Mouse (Mus musculus) limb, embryonic 10.5 days (tissue): Measurements from ENCODE around the gene Htra2. TPM values are rescaled to one million over a fixed set of nuclear protein-coding genes. Genes with fewer than 3 reads are reported as not detected.
A peak's percentile ranks its signal among the peaks of the same experiment; 100 is the strongest.

Experiments used
- DNase-seq: peaks from one replicate; pipeline ENCODE4 v3.0.0-alpha.2; 2017; ENCODE audit warnings: low spot score
- H3K27ac ChIP-seq: fragments of 300-500 bp; sonication (generic); 2 replicates; pipeline ENCODE4 v1.5.1; 2016; ENCODE audit warnings: mild to moderate bottlenecking
- H3K27me3 ChIP-seq: fragments of 300-500 bp; sonication (generic); 2 replicates; pipeline ENCODE4 v1.6.1; 2016; ENCODE audit warnings: low read depth, mild to moderate bottlenecking; ENCODE audit not compliant: poor library complexity, severe bottlenecking
- H3K36me3 ChIP-seq: fragments of 300-500 bp; sonication (generic); 2 replicates; pipeline ENCODE4 v1.6.1; 2016; ENCODE audit warnings: mild to moderate bottlenecking, moderate library complexity
- H3K4me1 ChIP-seq: fragments of 300-500 bp; sonication (generic); 2 replicates; pipeline ENCODE4 v1.6.1; 2016
- H3K4me3 ChIP-seq: fragments of 300-500 bp; sonication (generic); 2 replicates; pipeline ENCODE4 v1.5.1; 2016; ENCODE audit warnings: mild to moderate bottlenecking, moderate library complexity
- H3K9me3 ChIP-seq: fragments of 300-500 bp; sonication (generic); replicated peaks from 2 replicates; pipeline ENCODE4 v1.6.1; 2016; ENCODE audit warnings: mild to moderate bottlenecking
- WGBS: fragments of 180-500 bp; shearing (Covaris S2); methylation state at CpG from one replicate; pipeline ENCODE4 v1.1.7; 2016; 5-methylcytosine and 5-hydroxymethylcytosine counted together
- polyA plus RNA-seq: library from polyadenylated mRNA; unstranded; fragments of >200 nt; fragmentation: Nextera tagmentation; extraction: Ambion mirVana; gene quantifications from 2 replicates; pipeline ENCODE4 v1.2.1, GENCODE M21; 2016

Htra2 gene
- 76.2 and 82.6 TPM in 2 replicates for polyA plus RNA-seq

GRCm38 (mm10) chr6:83054871-83055431 lies at the start of gene Htra2:
Gene Htra2 (minus strand): TSS chr6:83055273.
- Histone ChIP-seq H3K27me3 (peaks cover 17% of the 10 kb centered on the region), H3K4me1 (peaks cover 29% of the 10 kb centered on the region), H3K4me3 (peak within 1 kb of the TSS; percentile 99), H3K36me3 (peaks cover 52% of the 10 kb centered on the region), H3K27ac (peak within 1 kb of the TSS; percentile 93), H3K9me3 (no peaks in the 10 kb centered on the region)
- under 1% methylated on average over 50 of the region's 50 CpGs for WGBS
- DNase-seq: no peak

DNA sequence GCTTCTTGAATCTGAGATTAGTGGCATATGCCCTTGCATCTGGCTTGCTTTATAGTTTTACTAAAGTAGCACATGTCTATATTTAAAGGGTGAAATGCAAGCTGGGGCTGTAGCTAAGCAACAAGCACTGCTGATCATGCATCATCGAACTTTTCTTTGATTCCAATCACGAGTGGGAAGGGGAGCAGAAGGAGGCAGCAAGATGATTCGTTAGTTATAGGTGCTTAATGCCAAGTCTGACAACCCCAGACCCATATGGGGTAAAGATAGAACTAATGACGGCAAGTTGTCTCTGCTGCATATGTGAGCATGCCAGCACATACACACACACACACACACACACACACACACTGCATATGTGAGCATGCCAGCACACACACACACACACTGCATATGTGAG lies 49.1 kb upstream of the Htra2 start:
- H3K4me3 ChIP-seq: no peak overlapping the region
- H3K27ac ChIP-seq: no peak overlapping the region
- H3K4me1 ChIP-seq: peaks cover 41% of the 10 kb centered on the region
- H3K27me3 ChIP-seq: peaks cover 11% of the 10 kb centered on the region
- no peaks in the 10 kb centered on the region for H3K9me3 ChIP-seq
- DNase-seq: no peak
- peaks cover 7% of the 10 kb centered on the region; the same call in 1 of the 2 replicates for H3K36me3 ChIP-seq
- WGBS: 88% methylated on average over 4 of the region's 4 CpGs

DNA sequence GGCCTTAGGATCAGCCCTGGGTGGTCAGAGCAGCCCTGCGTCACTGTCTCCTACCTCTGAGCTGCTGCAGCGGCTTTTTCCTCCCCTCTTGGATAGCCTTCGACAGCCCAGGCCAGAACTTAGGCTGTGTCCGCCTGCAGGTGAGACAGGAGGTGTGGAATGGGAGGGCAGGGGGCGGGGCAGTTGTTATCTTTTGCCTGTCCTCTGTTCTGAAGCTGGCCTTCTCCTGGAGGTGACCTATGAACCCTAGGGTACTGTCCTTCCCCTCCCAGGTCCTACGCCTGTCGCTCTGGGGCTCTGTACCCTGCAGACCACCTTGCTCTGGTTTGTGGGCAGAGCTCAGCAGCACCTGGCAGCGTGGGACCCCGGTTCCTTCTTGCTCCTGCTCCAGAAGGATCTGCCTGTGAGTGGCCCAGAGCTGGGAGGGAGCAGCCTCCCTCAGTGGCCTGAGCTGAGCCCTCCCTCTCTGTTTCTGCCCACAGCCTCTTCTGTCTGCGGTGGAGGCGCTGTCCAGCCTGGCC lies 48.1 kb upstream of the Htra2 start:
- Histone ChIP-seq H3K4me1 (peaks cover 43% of the 10 kb centered on the region), H3K36me3 (peaks cover 7% of the 10 kb centered on the region; the same call in 1 of the 2 replicates), H3K4me3 (peak overlapping the region; percentile 76; the same call in 1 of the 2 replicates), H3K27me3 (peaks cover 11% of the 10 kb centered on the region), H3K27ac (no peak overlapping the region), H3K9me3 (no peaks in the 10 kb centered on the region)
- DNase-seq: no peak
- 38% methylated on average over 11 of the region's 11 CpGs for WGBS

- peaks cover 36% of the 10 kb centered on the region for H3K4me1 ChIP-seq
- H3K9me3 ChIP-seq: no peaks in the 10 kb centered on the region
- peak overlapping the region; percentile 89 for H3K27ac ChIP-seq
- peak; percentile 83 for DNase-seq
- peaks cover 11% of the 10 kb centered on the region for H3K27me3 ChIP-seq
- under 1% methylated on average over 67 of the region's 74 CpGs for WGBS
- H3K36me3 ChIP-seq: peaks cover 7% of the 10 kb centered on the region; the same call in 1 of the 2 replicates
- H3K4me3 ChIP-seq: peak overlapping the region; percentile 76
These were observed 46.8 kb upstream of the Htra2 start for GRCm38 (mm10) chr6:83101688-83102556.

DNA sequence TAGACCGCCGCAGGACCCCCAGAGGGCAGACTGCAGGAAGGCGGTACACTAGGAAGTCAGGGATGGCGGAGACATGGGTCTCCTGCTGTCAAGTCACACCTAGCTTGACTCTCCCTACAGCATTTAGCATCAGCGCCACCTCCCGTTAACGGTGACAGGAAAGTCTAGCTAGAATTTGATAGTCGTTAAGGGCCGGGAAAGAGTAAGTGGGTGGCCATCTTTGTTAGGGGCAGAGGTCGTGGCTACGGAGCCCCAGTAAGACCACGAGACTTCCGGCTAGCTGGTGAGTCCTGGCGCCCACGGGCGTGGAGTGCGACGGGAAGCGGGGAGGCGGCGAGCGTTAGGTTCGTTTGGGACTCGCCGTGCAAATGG lies 46.2 kb upstream of the Htra2 start, which contains the start of the genes Ccdc142 and Gm42688:
Ccdc142 (plus strand) TSS at position 286 of the 372 bp plus-strand sequence.
Gm42688 (plus strand) TSS at position 302 of the 372 bp plus-strand sequence.
- 0% methylated on average over 25 of the region's 25 CpGs for WGBS
- peaks cover 7% of the 10 kb centered on the region; the same call in 1 of the 2 replicates for H3K36me3 ChIP-seq
- H3K9me3 ChIP-seq: no peaks in the 10 kb centered on the region
- peaks cover 36% of the 10 kb centered on the region for H3K4me1 ChIP-seq
- peaks cover 11% of the 10 kb centered on the region for H3K27me3 ChIP-seq
- DNase-seq: no peak
- H3K4me3 ChIP-seq: peak within 1 kb of the TSS; percentile 76
- peak within 1 kb of the TSS; percentile 89 for H3K27ac ChIP-seq

GRCm38 (mm10) chr6:83098411-83098810 lies 43.3 kb upstream of the Htra2 start:
- peaks cover 39% of the 10 kb centered on the region for H3K4me1 ChIP-seq
- peaks cover 18% of the 10 kb centered on the region for H3K27me3 ChIP-seq
- DNase-seq: no peak
- H3K9me3 ChIP-seq: no peaks in the 10 kb centered on the region
- H3K36me3 ChIP-seq: no peaks in the 10 kb centered on the region
- 71% methylated on average over 2 of the region's 2 CpGs for WGBS
- H3K27ac ChIP-seq: no peak overlapping the region
- no peak overlapping the region for H3K4me3 ChIP-seq

- H3K4me3 ChIP-seq: no peak overlapping the region
- WGBS: 45% methylated on average over 6 of the region's 6 CpGs
These were observed 40.9 kb upstream of the Htra2 start for GRCm38 (mm10) chr6:83095968-83096367.

GRCm38 (mm10) chr6:83092416-83093127 lies 37.5 kb upstream of the Htra2 start:
- H3K27ac ChIP-seq: no peak overlapping the region
- no peak for DNase-seq
- H3K4me3 ChIP-seq: no peak overlapping the region
- H3K27me3 ChIP-seq: peaks cover 49% of the 10 kb centered on the region
- H3K4me1 ChIP-seq: peaks cover 15% of the 10 kb centered on the region
- H3K9me3 ChIP-seq: no peaks in the 10 kb centered on the region
- H3K36me3 ChIP-seq: no peaks in the 10 kb centered on the region
- 45% methylated on average over 6 of the region's 6 CpGs for WGBS

More at GRCm38 (mm10) chr6:83095968-83096367, 40.9 kb upstream of the Htra2 start:
- Histone ChIP-seq H3K4me1 (peaks cover 16% of the 10 kb centered on the region), H3K27ac (no peak overlapping the region), H3K27me3 (peaks cover 17% of the 10 kb centered on the region; the same call in 1 of the 2 replicates), H3K36me3 (no peaks in the 10 kb centered on the region), H3K9me3 (no peaks in the 10 kb centered on the region)
- no peak for DNase-seq

- Histone ChIP-seq H3K4me3 (peak overlapping the region; percentile 43), H3K36me3 (no peaks in the 10 kb centered on the region), H3K4me1 (peaks cover 56% of the 10 kb centered on the region), H3K9me3 (no peaks in the 10 kb centered on the region), H3K27ac (no peak overlapping the region), H3K27me3 (peaks cover 87% of the 10 kb centered on the region)
- no peak for DNase-seq
- WGBS: 9% methylated on average over 9 of the region's 9 CpGs
These were observed 32.8 kb upstream of the Htra2 start for GRCm38 (mm10) chr6:83087926-83088260.

- Histone ChIP-seq H3K27ac (0 out of 2 replicates have a peak overlapping the region, but pooled peaks have one; percentile 17), H3K27me3 (peaks cover 92% of the 10 kb centered on the region), H3K4me3 (peak overlapping the region; percentile 43), H3K4me1 (peaks cover 60% of the 10 kb centered on the region), H3K9me3 (no peaks in the 10 kb centered on the region), H3K36me3 (peaks cover 5% of the 10 kb centered on the region)
- peak; percentile 66 for DNase-seq
- WGBS: 2% methylated on average over 47 of the region's 47 CpGs
These were observed 32.3 kb upstream of the Htra2 start for GRCm38 (mm10) chr6:83087205-83087925.

GRCm38 (mm10) chr6:83086121-83087035 lies 31.3 kb upstream of the Htra2 start, which contains the start of gene Lbx2:
Gene Lbx2 (plus strand): TSS chr6:83086367.
- 0 out of 2 replicates have a peak within 1 kb of the TSS, but pooled peaks have one; percentile 17 for H3K27ac ChIP-seq
- no peaks in the 10 kb centered on the region for H3K9me3 ChIP-seq
- peak; percentile 65 for DNase-seq
- peak within 1 kb of the TSS; percentile 43 for H3K4me3 ChIP-seq
- WGBS: 2% methylated on average over 42 of the region's 42 CpGs
- peaks cover 94% of the 10 kb centered on the region for H3K27me3 ChIP-seq
- peaks cover 15% of the 10 kb centered on the region for H3K36me3 ChIP-seq
- peaks cover 62% of the 10 kb centered on the region for H3K4me1 ChIP-seq
